Mouse (Mus musculus): ENCODE measurements around the gene Dnajb8. TPM values are rescaled to one million over a fixed set of nuclear protein-coding genes. Genes with fewer than 3 reads are reported as not detected.

Gene Dnajb8
- not detected in 2 replicates for polyA plus RNA-seq (2012; rRNA removed)

DNA sequence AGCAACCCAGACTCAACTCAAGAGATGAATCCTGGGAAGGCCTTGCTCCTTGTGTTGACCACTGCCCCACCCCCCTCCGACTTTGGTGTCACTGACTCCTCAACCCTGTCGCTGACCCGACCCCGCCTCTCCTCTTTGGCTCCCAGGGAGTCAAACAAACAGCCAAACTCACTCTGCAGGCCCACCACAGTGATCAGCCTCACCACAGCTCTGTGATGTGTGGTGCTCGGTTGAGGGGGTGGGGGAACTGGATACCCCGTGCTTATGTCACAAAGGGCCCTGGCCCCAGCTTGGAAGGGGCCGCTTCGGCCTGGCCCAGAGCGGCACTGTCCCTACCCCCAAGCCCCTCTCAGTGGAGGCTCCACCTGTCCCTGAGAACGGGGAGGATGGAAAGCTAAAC is at the start of gene Dnajb8:
Dnajb8 (plus strand) TSS at position 301 of the 400 bp plus-strand sequence.

DNA sequence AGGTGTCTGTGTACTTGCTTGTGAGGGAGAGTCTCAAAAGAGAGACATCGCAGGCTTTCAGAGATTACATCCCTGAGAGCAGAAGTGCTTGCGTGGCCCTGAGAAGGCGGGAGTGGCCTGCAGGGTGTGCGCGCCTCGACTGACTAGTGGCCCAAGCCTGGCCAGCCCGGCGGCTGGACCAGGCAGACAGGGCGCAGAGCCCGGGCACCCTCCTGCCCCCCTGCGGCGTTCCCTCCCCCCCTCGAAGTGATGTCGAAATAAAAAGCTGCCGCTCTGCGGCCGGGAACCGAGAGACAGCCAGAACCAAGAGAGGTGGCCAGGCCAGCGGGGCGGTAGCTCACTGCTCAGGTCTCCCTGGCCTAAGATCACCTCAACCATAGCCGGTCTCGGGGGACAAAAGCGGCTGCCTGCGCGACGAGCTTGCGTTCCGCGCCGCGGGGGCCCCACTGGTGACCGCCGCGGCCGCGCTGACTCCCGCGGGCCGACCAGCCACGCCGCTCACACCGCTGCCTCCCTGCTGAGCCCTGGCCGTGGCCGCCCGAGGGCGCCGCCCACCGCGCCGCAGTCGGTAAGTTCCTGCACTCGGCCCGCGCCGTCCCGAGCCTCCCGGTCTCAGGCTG is 28.5 kb upstream of the Dnajb8 start, which contains the start of gene Gata2:
Gata2 (plus strand) TSS at position 459 of the 620 bp plus-strand sequence.

Other genes with a start within 250 kb of the Dnajb8 start
- gene H1fx, start 240.6 kb upstream of the Dnajb8 start, polyA plus RNA-seq (2012; rRNA removed) = 4.9 and 5.2 TPM in 2 replicates
- 78.5 and 85.9 TPM in 2 replicates for gene Rab7, start 177.0 kb upstream of the Dnajb8 start, polyA plus RNA-seq (2012; rRNA removed)
- 68.6 and 77.0 TPM in 2 replicates for gene Rpn1, start 137.8 kb upstream of the Dnajb8 start, polyA plus RNA-seq (2012; rRNA removed)
- gene Gata2, start 28.4 kb upstream of the Dnajb8 start, polyA plus RNA-seq (2012; rRNA removed) = 1.8 and 2.2 TPM in 2 replicates
- 8.9 and 10.1 TPM in 2 replicates for gene Eefsec, start 224.3 kb downstream of the Dnajb8 start, polyA plus RNA-seq (2012; rRNA removed)
- 50.2 and 51.8 TPM in 2 replicates for gene Ruvbl1, start 243.1 kb downstream of the Dnajb8 start, polyA plus RNA-seq (2012; rRNA removed)

Data from liver, embryonic 14 days (tissue).